Mouse (Mus musculus) frontal cortex, postnatal 14 days (tissue): ENCODE data around the gene Bcl2.

ENCODE experiments used
- DNase-seq, 2 experiments: peaks; one replicate each; pipeline ENCODE4 v3.0.0; 2022; ENCODE audit warnings: low spot score in 2 of 2

Gene Bcl2

GRCm38 (mm10) chr1:106628279-106628678 lies 85.8 kb downstream of the Bcl2 start:
- DNase-seq = no peak

DNA sequence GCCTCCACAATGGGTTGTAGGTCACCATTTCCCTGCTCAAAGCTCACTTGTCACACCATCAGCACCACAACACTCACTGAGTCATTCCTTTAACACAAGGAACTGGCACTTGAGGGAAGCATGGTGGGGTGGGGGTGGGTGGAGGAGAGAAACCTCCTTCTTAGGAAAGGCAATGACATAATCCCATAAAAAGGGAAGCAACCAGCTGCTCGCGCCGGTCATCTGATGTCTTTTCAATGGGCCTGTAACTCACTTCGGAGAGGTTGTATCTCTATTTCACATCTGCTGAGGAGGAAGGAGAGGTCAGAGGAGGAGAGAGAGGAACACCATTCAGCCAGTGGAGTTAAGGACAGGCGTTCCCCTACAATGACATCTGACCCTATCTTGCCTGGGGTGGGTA lies 86.8 kb downstream of the Bcl2 start:
- DNase-seq = no peak

- DNase-seq = no peak
Measured at GRCm38 (mm10) chr1:106620174-106620931, 93.7 kb downstream of the Bcl2 start.

DNA sequence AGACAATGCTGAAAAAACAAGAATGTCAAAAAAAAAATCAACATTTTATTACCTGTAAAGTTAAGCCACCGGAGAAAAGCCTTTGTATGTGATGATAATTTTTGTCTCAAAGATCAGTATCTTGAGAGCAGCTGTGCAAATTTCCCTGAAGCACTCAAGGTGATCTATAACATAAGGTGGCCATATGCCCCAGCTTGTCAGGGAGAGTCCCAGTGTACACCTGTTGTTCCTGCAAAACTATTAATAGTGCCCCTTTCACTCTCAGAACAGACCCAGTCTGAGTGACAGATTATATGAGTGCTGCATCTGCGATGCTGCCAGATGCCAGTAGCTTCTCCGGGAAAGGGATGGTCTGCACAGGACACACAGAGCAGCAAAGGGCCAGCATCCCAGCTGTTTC lies 95.3 kb downstream of the Bcl2 start:
- no peak for DNase-seq

GRCm38 (mm10) chr1:106616955-106617354 lies 97.1 kb downstream of the Bcl2 start:
- DNase-seq = no peak

DNA sequence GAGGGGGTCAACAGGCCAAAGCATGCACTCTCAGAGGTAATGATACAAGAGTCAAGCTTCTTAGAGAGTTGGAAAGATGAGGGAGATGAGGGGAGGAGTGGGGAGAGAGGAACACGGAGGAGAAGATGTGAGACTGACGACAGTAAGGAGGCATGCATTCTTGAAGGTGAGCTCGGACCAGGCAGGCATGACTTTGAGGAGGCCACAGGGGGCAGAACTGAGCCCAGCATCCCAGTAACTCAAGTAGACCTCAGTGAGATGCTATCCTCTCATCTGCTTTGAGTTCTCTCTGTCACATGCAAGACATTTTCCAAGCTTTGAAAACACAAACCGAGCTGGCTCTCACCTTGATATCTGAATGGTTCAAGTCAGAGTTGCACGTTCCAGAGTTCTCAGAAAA lies 100.7 kb downstream of the Bcl2 start:
- DNase-seq = no peak

DNA sequence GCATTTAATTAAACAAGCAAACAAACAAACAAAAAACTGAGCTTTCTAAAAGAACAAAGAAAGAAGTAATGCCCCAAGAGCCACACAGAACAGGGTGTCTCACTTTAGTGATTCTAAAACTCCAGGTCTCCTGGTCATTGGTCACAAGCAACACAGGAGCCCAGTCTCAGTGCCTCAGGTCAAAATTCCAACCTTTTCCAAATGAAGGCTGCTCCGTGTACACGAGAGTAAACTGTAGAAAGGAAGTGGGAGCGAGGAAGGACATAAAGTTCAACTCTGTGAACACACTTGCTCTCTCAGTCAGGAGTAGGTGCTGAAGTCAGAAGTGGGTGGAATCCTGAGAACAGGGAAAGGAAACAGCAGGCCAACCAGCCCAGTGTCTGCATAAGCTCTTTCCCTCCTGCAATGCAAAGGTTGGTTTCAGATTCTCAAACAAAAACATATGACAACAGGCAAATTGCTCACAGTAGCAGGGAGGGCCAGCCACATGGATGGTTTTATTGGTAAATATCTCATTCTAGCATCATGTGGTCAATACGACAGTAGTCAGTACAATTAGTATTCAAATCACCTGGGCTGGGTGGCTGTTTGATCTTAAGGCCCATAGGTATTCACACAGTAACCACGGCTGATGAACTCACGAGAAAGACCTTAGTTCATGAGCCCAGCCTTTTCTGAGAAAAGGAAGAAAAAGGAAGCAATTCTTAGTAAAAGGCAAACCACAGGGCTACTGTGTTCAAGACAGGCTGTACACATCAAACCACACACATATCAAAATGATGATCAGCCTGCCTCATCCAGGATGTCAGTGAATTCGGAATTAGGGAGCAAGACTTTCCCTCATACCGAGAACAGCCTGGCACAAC lies 101.7 kb downstream of the Bcl2 start:
- DNase-seq = no peak

- no peak for DNase-seq
Measured at GRCm38 (mm10) chr1:106611246-106611645, 102.8 kb downstream of the Bcl2 start.

DNA sequence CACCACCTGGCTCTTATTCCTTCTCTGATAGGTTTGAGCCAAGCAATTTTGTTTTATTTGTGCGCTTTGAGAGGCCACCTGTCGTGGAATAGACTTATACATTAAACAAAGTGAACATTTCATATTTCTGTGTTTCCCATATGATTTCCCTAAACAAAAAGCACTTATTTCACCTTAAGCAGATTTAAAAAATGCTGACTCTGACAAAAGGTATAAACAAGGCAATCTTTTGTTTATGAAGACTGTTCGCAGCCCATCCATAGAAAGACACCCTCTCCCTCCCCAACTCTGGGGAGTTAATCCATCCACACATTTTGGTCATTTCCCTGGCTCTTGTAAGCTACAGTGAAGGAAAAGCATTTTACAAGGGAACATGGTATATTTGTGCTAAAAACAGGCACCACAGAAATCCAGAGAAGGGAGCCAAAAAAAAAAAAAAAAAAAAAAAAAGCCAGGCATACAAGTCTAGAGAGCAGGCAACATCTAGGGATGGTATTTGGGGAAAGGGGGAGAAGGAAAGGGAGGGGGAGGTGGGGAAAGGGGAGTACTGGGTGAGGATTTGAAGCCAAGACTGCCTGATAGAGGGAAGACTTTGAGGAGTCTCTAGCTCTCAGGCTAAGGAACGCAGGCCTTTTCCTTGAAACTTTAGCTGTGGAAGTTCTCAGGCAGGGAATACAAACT lies 105.8 kb downstream of the Bcl2 start:
- DNase-seq = no peak

- no peak for DNase-seq
Measured at GRCm38 (mm10) chr1:106606951-106607350, 107.1 kb downstream of the Bcl2 start.

- DNase-seq = no peak
Measured at GRCm38 (mm10) chr1:106603406-106603805, 110.7 kb downstream of the Bcl2 start.

DNA sequence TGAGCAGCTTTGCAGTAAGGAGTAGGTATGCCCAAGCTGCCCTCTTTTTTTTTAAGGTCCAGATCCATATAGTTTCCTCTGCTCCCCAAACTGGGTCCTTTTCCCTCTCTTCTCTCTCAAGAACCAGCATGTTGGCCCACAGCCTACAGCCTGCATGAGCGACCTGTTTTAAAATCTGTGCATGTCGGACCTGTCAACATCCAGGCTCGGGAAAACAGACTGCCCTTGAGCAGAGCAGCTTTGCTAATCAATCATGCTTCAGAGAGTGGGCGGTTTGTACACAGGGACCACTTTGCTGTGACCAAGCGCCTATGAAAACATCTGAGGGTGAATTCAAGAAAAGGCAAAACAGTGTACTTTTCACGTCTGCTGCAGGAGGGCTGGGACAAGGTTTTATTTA lies 111.1 kb downstream of the Bcl2 start:
- DNase-seq = peak in 1 of 2 experiments; percentile 14

DNA sequence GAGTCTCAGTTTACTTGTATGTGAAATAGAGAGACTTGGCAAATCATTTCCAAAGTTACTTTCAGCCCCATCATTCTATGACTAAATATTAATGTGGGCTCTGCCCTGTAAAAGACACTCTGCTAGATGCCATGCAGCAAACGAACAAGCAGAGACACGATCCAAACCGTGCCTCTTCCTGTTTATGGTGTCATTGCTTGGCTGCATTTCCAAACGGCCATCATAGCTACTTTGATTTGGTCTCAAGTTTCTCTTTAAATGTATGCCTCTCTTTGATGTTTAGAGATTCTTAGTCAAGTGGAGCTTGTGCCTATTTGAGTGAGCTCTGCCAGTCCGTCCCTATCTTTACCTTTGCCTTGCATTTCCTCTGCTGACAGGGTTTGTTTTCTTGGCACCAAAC lies 111.5 kb downstream of the Bcl2 start:
- DNase-seq = no peak

GRCm38 (mm10) chr1:106601247-106601646 lies 112.8 kb downstream of the Bcl2 start:
- no peak for DNase-seq

DNA sequence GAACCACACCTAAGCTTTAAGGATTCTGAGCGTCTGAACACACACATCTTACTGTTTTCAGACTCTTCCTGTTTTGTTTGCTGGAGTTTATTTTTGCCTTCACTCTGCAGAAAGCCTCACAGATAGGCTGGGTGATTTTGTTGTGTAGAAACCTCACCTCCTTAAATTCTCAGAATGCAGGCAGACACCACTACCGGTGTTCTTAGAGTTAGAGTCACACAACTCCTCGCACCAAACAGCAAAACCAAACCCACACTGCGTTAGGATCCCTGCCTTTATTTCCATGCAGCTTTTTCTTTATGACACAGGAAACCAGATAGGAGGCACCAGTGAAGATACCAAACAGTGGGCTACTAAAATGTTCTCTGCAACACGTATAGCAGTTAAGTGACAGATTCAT lies 113.2 kb downstream of the Bcl2 start:
- no peak for DNase-seq

DNA sequence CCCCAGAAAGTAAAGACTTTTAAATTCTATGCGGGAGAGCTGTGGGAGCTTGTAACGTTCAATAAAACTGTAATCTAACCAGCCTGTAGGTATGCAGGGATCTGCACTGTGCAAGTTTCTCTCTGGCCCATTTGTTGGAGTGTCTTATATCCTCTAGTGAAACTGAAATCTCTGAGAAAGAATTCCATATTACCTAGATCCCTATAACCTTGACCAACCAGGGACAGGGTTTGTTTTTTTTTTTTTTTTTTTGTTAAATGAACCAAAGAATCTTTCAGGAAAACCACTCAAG lies 115.8 kb downstream of the Bcl2 start:
- no peak for DNase-seq

DNA sequence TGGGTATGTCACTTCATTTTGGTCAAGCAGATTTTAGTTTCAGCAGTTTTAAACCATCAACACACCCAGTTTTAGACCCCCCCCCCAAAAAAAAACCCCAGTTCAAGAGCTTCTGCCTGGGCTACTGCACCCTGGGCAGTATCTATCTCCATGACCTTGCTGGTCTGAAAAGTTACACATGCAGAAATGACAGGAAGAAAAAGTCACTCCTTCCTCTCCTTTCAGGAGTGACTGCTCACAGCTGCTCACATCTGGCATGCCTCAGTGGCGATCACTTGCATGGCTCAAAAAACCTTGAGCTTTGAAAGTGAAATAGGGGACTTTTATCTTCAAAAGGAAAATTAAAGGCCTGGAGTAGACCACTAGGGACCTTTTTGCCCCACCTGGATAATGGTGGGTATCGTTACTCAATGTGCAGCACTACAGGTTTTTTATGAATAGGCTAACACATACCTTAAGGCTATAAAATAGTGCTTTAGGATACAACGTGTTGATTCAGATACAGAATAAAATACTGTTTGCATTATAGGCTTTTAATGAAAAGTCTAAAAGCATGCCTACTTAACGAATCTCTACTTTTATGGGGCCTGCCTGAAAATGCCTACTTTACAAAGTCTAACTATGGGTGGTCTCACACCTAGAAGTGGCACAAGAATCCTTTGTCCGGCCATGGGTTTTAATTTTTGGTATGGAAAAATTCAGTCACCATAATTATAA lies 116.3 kb downstream of the Bcl2 start:
- no peak for DNase-seq

DNA sequence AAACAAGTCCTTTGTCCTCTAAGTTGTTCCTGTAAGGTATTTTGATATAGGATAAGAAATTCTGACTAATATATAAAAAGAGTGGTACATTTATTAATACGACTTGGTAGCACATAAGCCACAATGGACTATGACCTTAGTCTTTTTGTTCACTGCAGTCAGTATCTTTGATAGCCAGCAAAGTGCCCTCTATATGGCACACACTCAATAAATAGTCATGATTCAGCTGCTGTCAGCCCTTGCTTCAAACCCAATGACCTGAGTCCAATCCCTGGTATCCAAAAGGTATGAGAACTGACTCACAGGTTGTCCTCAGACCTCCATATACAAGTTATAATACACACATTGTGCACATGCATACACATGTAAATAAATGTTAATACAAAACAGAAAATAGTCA lies 117.7 kb downstream of the Bcl2 start:
- DNase-seq = no peak

GRCm38 (mm10) chr1:106595286-106595885 lies 118.7 kb downstream of the Bcl2 start:
- no peak for DNase-seq

DNA sequence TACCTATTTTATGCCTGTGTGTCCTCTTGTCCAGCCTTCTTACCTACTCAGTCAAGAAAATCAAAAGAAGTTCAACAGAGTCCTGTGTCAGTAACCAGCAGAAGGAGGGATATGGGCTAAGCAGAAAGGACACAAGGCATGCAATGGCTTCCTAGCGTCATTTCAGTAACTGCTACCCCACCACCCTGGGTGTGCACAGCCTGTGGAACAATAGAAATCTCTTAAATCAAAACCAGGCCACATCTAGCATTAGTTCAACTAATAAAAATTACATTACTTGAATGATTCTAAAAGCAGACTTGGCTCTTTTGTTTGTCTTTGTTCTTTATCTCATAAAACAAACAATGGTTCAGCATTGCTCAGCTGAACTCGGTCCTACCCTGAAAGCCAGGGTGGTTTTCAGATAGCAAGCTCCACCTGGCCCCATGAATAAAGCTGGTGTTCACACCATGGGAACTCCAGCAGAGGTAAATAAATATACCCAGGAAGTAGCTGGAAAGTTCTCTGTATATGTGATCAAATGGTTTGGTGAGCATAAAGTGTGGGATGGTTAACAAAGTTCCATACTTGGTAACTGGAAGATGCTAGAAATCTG lies 122.8 kb downstream of the Bcl2 start:
- DNase-seq = no peak

DNA sequence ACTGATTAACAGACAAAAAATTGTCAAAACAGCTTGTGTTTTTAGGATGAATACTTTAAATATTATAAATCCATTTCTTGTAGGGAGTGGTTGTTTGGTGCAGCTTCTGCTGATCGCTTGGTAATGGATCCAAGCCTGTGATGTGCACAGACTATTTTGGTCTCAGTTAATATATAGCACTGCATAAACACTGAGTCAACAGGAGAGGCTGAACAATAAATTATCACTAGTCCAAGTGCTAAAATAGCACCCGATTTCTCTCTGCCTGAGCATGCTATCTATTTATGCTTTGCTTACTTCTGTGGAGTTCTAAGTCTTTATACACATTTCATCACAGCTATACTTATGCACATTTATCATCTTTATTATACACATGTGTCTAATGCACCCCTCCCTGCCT lies 124.9 kb downstream of the Bcl2 start:
- no peak for DNase-seq
